Mouse (Mus musculus) heart, postnatal 0 days (tissue): ENCODE data around the gene Erg. TPM values are rescaled to one million over a fixed set of nuclear protein-coding genes. Genes with fewer than 3 reads are reported as not detected.

Experiments used
- ATAC-seq: fragments of 200-750 bp; cut with Nextera tagmentation; 2 replicates; pipeline ENCODE4 v1.8.0; 2017; ENCODE audit warnings: low read depth, moderate number of reproducible peaks, moderate library complexity; ENCODE audit not compliant: insufficient read depth
- DNase-seq: peaks from one replicate; pipeline ENCODE4 v3.0.0-alpha.2; 2016; ENCODE audit warnings: low spot score
- H3K27ac ChIP-seq: fragments of 300-500 bp; sonication (generic); 2 replicates; pipeline ENCODE4 v1.5.1; 2014; ENCODE audit warnings: low read depth, mild to moderate bottlenecking
- H3K27me3 ChIP-seq: fragments of 300-500 bp; sonication (generic); 2 replicates; pipeline ENCODE4 v1.6.1; 2014; ENCODE audit warnings: low read length, mixed read lengths; ENCODE audit not compliant: control insufficient read depth, insufficient read depth
- H3K36me3 ChIP-seq: fragments of 300-500 bp; sonication (generic); replicated peaks from 2 replicates; pipeline ENCODE4 v1.6.1; 2014; ENCODE audit warnings: low read length, mixed read lengths; ENCODE audit not compliant: control insufficient read depth, insufficient read depth
- H3K4me1 ChIP-seq: fragments of 300-500 bp; sonication (generic); 2 replicates; pipeline ENCODE4 v1.6.1; 2014; ENCODE audit warnings: antibody characterized with exemption; ENCODE audit not compliant: control insufficient read depth, insufficient read depth
- H3K4me2 ChIP-seq: fragments of 300-500 bp; sonication (generic); 2 replicates; pipeline ENCODE4 v1.6.1; 2014; ENCODE audit warnings: low read depth, mild to moderate bottlenecking, low read length, moderate library complexity
- H3K4me3 ChIP-seq: fragments of 300-500 bp; sonication (generic); 2 replicates; pipeline ENCODE4 v1.5.1; 2014; ENCODE audit warnings: low read depth, low read length
- H3K9ac ChIP-seq: fragments of 300-500 bp; sonication (generic); replicated peaks from 2 replicates; pipeline ENCODE4 v1.6.1; 2014; ENCODE audit warnings: low read depth, low read length, mixed read lengths
- H3K9me3 ChIP-seq: fragments of 300-500 bp; sonication (generic); replicated peaks from 2 replicates; pipeline ENCODE4 v1.6.1; 2016; ENCODE audit warnings: low read length; ENCODE audit not compliant: control insufficient read depth
- CTCF ChIP-seq: IDR thresholded peaks from 2 replicates; pipeline ENCODE4 v1.5.1; 2016; ENCODE audit warnings: antibody characterized with exemption, control low read depth, low read depth
- EP300 ChIP-seq: IDR thresholded peaks from 2 replicates; pipeline ENCODE4 v1.6.1; 2016; ENCODE audit warnings: antibody characterized with exemption, low read depth
- WGBS: fragments of 180-500 bp; shearing (Covaris S2); extraction: QIAGEN DNeasy Blood & Tissue Kit; methylation state at CpG from one replicate; pipeline ENCODE4 v1.1.7; 2014; 5-methylcytosine and 5-hydroxymethylcytosine counted together
- polyA plus RNA-seq: library from polyadenylated mRNA; unstranded; fragments of >200 nt; fragmentation: Nextera tagmentation; extraction: Ambion mirVana; gene quantifications from 2 replicates; pipeline ENCODE4 v1.2.1, GENCODE M21; 2015
- total RNA-seq: library from RNA; depleted of rRNA; stranded (reverse); fragments of >200 nt; gene quantifications from 2 replicates; pipeline ENCODE4 v1.2.3, GENCODE M21; 2014; ENCODE audit warnings: low replicate concordance

Erg gene
- total and polyA plus RNA-seq, 2 experiments from 2014 or later, result 7.2 to 12.1 TPM

GRCm38 (mm10) chr16:95384590-95385148, 201.7 kb downstream of the Erg start:
- ATAC-seq (peak; percentile 30; the same call in 1 of the 2 replicates), DNase-seq (no peak)
- 0 out of 2 replicates have a peak, but pooled peaks cover 5% of the 10 kb centered on the region for H3K36me3 ChIP-seq
- no peaks in the 10 kb centered on the region for H3K27me3 ChIP-seq
- no peak overlapping the region for H3K9ac ChIP-seq
- TF ChIP-seq CTCF (no peak), EP300 (no peak)
- WGBS, result 76% methylated on average over 9 of the region's 9 CpGs
- no peak overlapping the region for H3K4me2 ChIP-seq
- 0 out of 2 replicates have a peak overlapping the region, but pooled peaks have one; percentile 22 for H3K27ac ChIP-seq
- H3K4me1 ChIP-seq, result peaks cover 21% of the 10 kb centered on the region
- no peaks in the 10 kb centered on the region for H3K9me3 ChIP-seq
- H3K4me3 ChIP-seq, result no peak overlapping the region

- no peaks in the 10 kb centered on the region for H3K36me3 ChIP-seq
- no peak overlapping the region for H3K9ac ChIP-seq
- H3K4me2 ChIP-seq, result no peak overlapping the region
- TF ChIP-seq EP300, result no peak
- no peak for TF ChIP-seq CTCF
- 13% methylated on average over 5 of the region's 5 CpGs for WGBS
- no peaks in the 10 kb centered on the region for H3K9me3 ChIP-seq
- ATAC-seq (0 out of 2 replicates have a peak, but pooled peaks have one; percentile 7), DNase-seq (peak; percentile 54)
- no peak overlapping the region for H3K4me3 ChIP-seq
- H3K27me3 ChIP-seq, result no peaks in the 10 kb centered on the region
- no peak overlapping the region for H3K27ac ChIP-seq
- H3K4me1 ChIP-seq, result peaks cover 21% of the 10 kb centered on the region
Measured at GRCm38 (mm10) chr16:95382251-95382650, 204.1 kb downstream of the Erg start.

DNA sequence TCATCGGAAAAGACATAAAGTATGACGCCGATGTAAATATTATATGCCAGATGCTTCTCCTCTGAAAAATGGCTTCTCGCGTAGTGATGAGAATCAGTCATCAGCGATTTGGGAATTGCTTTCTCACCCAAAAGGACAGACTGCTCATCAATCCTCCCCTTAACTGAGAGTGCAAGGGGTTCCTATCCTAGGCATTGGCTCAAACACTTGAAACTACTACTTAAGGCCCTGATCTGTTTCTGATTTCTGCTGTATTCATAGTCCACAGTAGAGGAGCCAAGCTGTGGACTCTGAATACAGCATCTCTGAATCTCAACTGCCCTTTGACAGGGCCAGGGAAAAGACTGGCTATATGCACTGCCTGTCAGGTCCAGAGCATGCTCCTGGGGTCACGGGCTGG, 209.6 kb downstream of the Erg start:
- Histone ChIP-seq H3K4me3 (no peak overlapping the region), H3K9ac (no peak overlapping the region), H3K27ac (no peak overlapping the region), H3K27me3 (no peaks in the 10 kb centered on the region), H3K36me3 (no peaks in the 10 kb centered on the region), H3K4me1 (peaks cover 27% of the 10 kb centered on the region), H3K9me3 (no peaks in the 10 kb centered on the region), H3K4me2 (no peak overlapping the region)
- no peak for ATAC-seq
- no peak for DNase-seq
- TF ChIP-seq EP300, result no peak
- TF ChIP-seq CTCF, result no peak
- WGBS, result 81% methylated on average over 7 of the region's 7 CpGs

- Histone ChIP-seq H3K4me2 (no peak overlapping the region), H3K9me3 (no peaks in the 10 kb centered on the region)
- DNase-seq, result peak; percentile 20
Measured at GRCm38 (mm10) chr16:95376364-95376763, 210.0 kb downstream of the Erg start.

GRCm38 (mm10) chr16:95374646-95375045, 211.7 kb downstream of the Erg start:
- TF ChIP-seq EP300 (no peak), CTCF (no peak)
- Histone ChIP-seq H3K9me3 (no peaks in the 10 kb centered on the region), H3K27me3 (no peaks in the 10 kb centered on the region), H3K4me3 (no peak overlapping the region), H3K4me2 (no peak overlapping the region), H3K27ac (no peak overlapping the region), H3K4me1 (peaks cover 24% of the 10 kb centered on the region), H3K9ac (no peak overlapping the region), H3K36me3 (no peaks in the 10 kb centered on the region)
- DNase-seq (no peak), ATAC-seq (no peak)
- 87% methylated on average over 4 of the region's 4 CpGs for WGBS

More at GRCm38 (mm10) chr16:95376364-95376763, 210.0 kb downstream of the Erg start:
- H3K27ac ChIP-seq, result peak overlapping the region; percentile 40
- H3K9ac ChIP-seq, result no peak overlapping the region
- ATAC-seq, result peak; percentile 53
- H3K27me3 ChIP-seq, result no peaks in the 10 kb centered on the region
- no peaks in the 10 kb centered on the region for H3K36me3 ChIP-seq
- WGBS, result 23% methylated on average over 11 of the region's 11 CpGs
- no peak overlapping the region for H3K4me3 ChIP-seq
- TF ChIP-seq EP300 (no peak), CTCF (no peak)
- H3K4me1 ChIP-seq, result peaks cover 24% of the 10 kb centered on the region

DNA sequence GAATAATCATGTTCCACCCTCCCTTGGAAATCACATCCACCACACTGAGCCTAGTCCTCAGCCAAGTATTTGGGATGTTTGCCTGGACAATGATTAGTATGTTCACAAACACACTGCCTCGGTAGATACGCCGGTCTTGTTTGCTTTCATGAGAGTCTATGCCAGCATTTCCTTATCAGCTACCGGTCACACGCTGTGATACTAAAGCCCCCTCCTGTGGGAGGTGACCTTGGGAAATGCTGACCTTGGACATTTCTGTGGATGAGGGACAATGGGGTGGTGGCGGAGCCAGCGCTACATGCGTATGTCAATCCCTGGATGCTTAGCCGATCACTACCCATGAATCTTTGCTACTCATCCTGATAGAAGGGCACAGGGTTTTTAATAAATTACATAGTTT, 213.4 kb downstream of the Erg start:
- Histone ChIP-seq H3K9ac (no peak overlapping the region), H3K4me2 (no peak overlapping the region), H3K4me3 (no peak overlapping the region), H3K9me3 (no peaks in the 10 kb centered on the region), H3K27me3 (no peaks in the 10 kb centered on the region), H3K27ac (no peak overlapping the region), H3K36me3 (no peaks in the 10 kb centered on the region), H3K4me1 (peaks cover 24% of the 10 kb centered on the region)
- DNase-seq (no peak), ATAC-seq (peak; percentile 36; the same call in 1 of the 2 replicates)
- WGBS, result 49% methylated on average over 9 of the region's 9 CpGs
- no peak for TF ChIP-seq EP300
- no peak for TF ChIP-seq CTCF
